Mouse (Mus musculus) heart, adult 2 months (tissue): ENCODE results near the gene Aldh16a1.

ENCODE experiments used
- CTCF ChIP-seq: fragments of 200-600 bp; IDR thresholded peaks from 2 replicates; pipeline ENCODE4 v1.8.1; 2022; ENCODE audit warnings: antibody characterized with exemption, mild to moderate bottlenecking, moderate library complexity
- EP300 ChIP-seq: fragments of 200-500 bp; IDR thresholded peaks from 2 replicates; pipeline ENCODE4 v1.6.1; 2011; ENCODE audit warnings: low read depth, low read length, control low read depth; ENCODE audit not compliant: insufficient read depth
- POLR2A ChIP-seq: fragments of 200-500 bp; IDR thresholded peaks from 2 replicates; pipeline ENCODE4 v1.6.1; 2011; ENCODE audit warnings: mild to moderate bottlenecking, low read depth, low read length, control low read depth; ENCODE audit not compliant: insufficient read depth

- TF ChIP-seq CTCF (no peak), EP300 (no peak), POLR2A (no peak)
These were observed 41.2 kb upstream of the Aldh16a1 start for GRCm38 (mm10) chr7:45195341-45196175.
